Mouse (Mus musculus) lung, embryonic 15.5 days (tissue): Measurements from ENCODE around the gene R3hdm4. TPM values are rescaled to one million over a fixed set of nuclear protein-coding genes. Genes with fewer than 3 reads are reported as not detected.

ENCODE experiments used
- ATAC-seq: fragments of 200-750 bp; cut with Nextera tagmentation; 2 replicates; pipeline ENCODE4 v1.8.0; 2017; ENCODE audit warnings: moderate number of reproducible peaks, borderline replicate concordance; ENCODE audit not compliant: low FRiP score, low TSS enrichment; ENCODE audit errors: extremely low read depth
- H3K27ac ChIP-seq: fragments of 300-500 bp; sonication (generic); 2 replicates; pipeline ENCODE4 v1.5.1; 2015; ENCODE audit warnings: moderate library complexity, mild to moderate bottlenecking, inconsistent platforms
- H3K27me3 ChIP-seq: fragments of 300-500 bp; sonication (generic); 2 replicates; pipeline ENCODE4 v1.6.1; 2015; ENCODE audit warnings: inconsistent platforms
- H3K36me3 ChIP-seq: fragments of 300-500 bp; sonication (generic); 2 replicates; pipeline ENCODE4 v1.6.1; 2015; ENCODE audit warnings: inconsistent platforms
- H3K4me1 ChIP-seq: fragments of 300-500 bp; sonication (generic); 2 replicates; pipeline ENCODE4 v1.6.1; 2015; ENCODE audit warnings: inconsistent platforms
- H3K4me2 ChIP-seq: fragments of 300-500 bp; sonication (generic); 2 replicates; pipeline ENCODE4 v1.6.1; 2015; ENCODE audit warnings: inconsistent platforms, mild to moderate bottlenecking, moderate library complexity
- H3K4me3 ChIP-seq: fragments of 300-500 bp; sonication (generic); 2 replicates; pipeline ENCODE4 v1.5.1; 2015; ENCODE audit warnings: mild to moderate bottlenecking, inconsistent platforms
- H3K9ac ChIP-seq: fragments of 300-500 bp; sonication (generic); 2 replicates; pipeline ENCODE4 v1.6.1; 2015; ENCODE audit warnings: inconsistent platforms
- H3K9me3 ChIP-seq: fragments of 300-500 bp; sonication (generic); 2 replicates; pipeline ENCODE4 v1.6.1; 2016; ENCODE audit warnings: inconsistent platforms
- WGBS: fragments of 180-500 bp; shearing (Covaris S2); methylation state at CpG from one replicate; pipeline ENCODE4 v1.1.7; 2015; 5-methylcytosine and 5-hydroxymethylcytosine counted together
- microRNA-seq: library from miRNA; unstranded; fragments of <30 nt; microRNA quantifications from one replicate; pipeline ENCODE4, GENCODE M21; 2016
- polyA plus RNA-seq: library from polyadenylated mRNA; unstranded; fragments of >200 nt; fragmentation: Nextera tagmentation; extraction: Ambion mirVana; gene quantifications from 2 replicates; pipeline ENCODE4 v1.2.1, GENCODE M21; 2015

Gene R3hdm4
- polyA plus RNA-seq, 1 experiment from 2014 or later: 152 TPM

GRCm38 (mm10) chr10:79861230-79862048, 59.6 kb downstream of the R3hdm4 start:
- no peak overlapping the region for H3K9ac ChIP-seq
- H3K4me1 ChIP-seq: peaks cover 43% of the 10 kb centered on the region
- peaks cover 77% of the 10 kb centered on the region for H3K36me3 ChIP-seq

GRCm38 (mm10) chr10:79860079-79860911, 60.7 kb downstream of the R3hdm4 start:
- Histone ChIP-seq H3K4me2 (no peak overlapping the region), H3K4me1 (peaks cover 44% of the 10 kb centered on the region), H3K4me3 (no peak overlapping the region), H3K27ac (no peak overlapping the region), H3K36me3 (peaks cover 75% of the 10 kb centered on the region), H3K27me3 (no peaks in the 10 kb centered on the region), H3K9ac (no peak overlapping the region), H3K9me3 (no peaks in the 10 kb centered on the region)
- ATAC-seq: no peak
- WGBS: 88% methylated on average over 26 of the region's 26 CpGs

More at GRCm38 (mm10) chr10:79861230-79862048, 59.6 kb downstream of the R3hdm4 start:
- ATAC-seq: no peak
- 64% methylated on average over 25 of the region's 25 CpGs for WGBS
- H3K27ac ChIP-seq: no peak overlapping the region
- H3K4me2 ChIP-seq: no peak overlapping the region
- no peak overlapping the region for H3K4me3 ChIP-seq
- no peaks in the 10 kb centered on the region for H3K9me3 ChIP-seq
- H3K27me3 ChIP-seq: no peaks in the 10 kb centered on the region

Small RNAs within 50 kb of the gene (microRNA-seq; reads per million reads assigned to microRNA genes)
- not detected for gene Mir6910

Other genes with a start within 250 kb of the R3hdm4 start
- 79.5 and 82.0 TPM in 2 replicates for gene Cdc34, start 239.0 kb downstream of the R3hdm4 start, polyA plus RNA-seq
- gene Gzmm, start 232.2 kb downstream of the R3hdm4 start, polyA plus RNA-seq: 0.86 and 0.89 TPM in 2 replicates
- gene Bsg, start 216.7 kb downstream of the R3hdm4 start, polyA plus RNA-seq: 1,102 and 1,152 TPM in 2 replicates
- gene Hcn2, start 204.6 kb downstream of the R3hdm4 start, polyA plus RNA-seq: 0.05 and 0.10 TPM in 2 replicates
- 41.5 and 49.2 TPM in 2 replicates for gene Polrmt, start 174.6 kb downstream of the R3hdm4 start, polyA plus RNA-seq
- 0.12 and 0.30 TPM in 2 replicates for gene Fgf22, start 166.1 kb downstream of the R3hdm4 start, polyA plus RNA-seq
- 89.7 and 91.3 TPM in 2 replicates for gene Rnf126, start 154.3 kb downstream of the R3hdm4 start, polyA plus RNA-seq
- gene Fstl3, start 143.9 kb downstream of the R3hdm4 start, polyA plus RNA-seq: 19.2 and 20.5 TPM in 2 replicates
- 0.40 and 1.9 TPM in 2 replicates for gene Prss57, start 130.2 kb downstream of the R3hdm4 start, polyA plus RNA-seq
- gene Palm, start 127.6 kb downstream of the R3hdm4 start, polyA plus RNA-seq: 61.3 and 63.7 TPM in 2 replicates
- gene Misp, start 100.2 kb downstream of the R3hdm4 start, polyA plus RNA-seq: 7.7 and 10.2 TPM in 2 replicates
- gene Ptbp1, start 66.8 kb downstream of the R3hdm4 start, polyA plus RNA-seq: 367 and 368 TPM in 2 replicates
- gene Prtn3, start 46.7 kb downstream of the R3hdm4 start, polyA plus RNA-seq: 3.7 and 3.8 TPM in 2 replicates
- 29.1 and 32.4 TPM in 2 replicates for gene Plppr3, start 46.6 kb downstream of the R3hdm4 start, polyA plus RNA-seq
- gene Elane, start 35.0 kb downstream of the R3hdm4 start, polyA plus RNA-seq: 0.25 and 0.72 TPM in 2 replicates
- gene Cfd, start 30.4 kb downstream of the R3hdm4 start, polyA plus RNA-seq: not detected in 2 replicates
- 54.7 and 56.1 TPM in 2 replicates for gene Med16, start 12.3 kb downstream of the R3hdm4 start, polyA plus RNA-seq
- 1.2 and 1.7 TPM in 2 replicates for gene Gm26602, start 10.4 kb downstream of the R3hdm4 start, polyA plus RNA-seq
- 0.59 and 0.87 TPM in 2 replicates for gene Kiss1r, start 4.2 kb downstream of the R3hdm4 start, polyA plus RNA-seq
- gene Arid3a, start 5.8 kb upstream of the R3hdm4 start, polyA plus RNA-seq: 4.8 and 6.0 TPM in 2 replicates
- gene Wdr18, start 38.9 kb upstream of the R3hdm4 start, polyA plus RNA-seq: 95.1 and 96.2 TPM in 2 replicates
- gene Grin3b, start 49.5 kb upstream of the R3hdm4 start, polyA plus RNA-seq: 0.34 and 0.45 TPM in 2 replicates
- gene Tmem259, start 63.1 kb upstream of the R3hdm4 start, polyA plus RNA-seq: 20.2 and 20.5 TPM in 2 replicates
- gene Cnn2, start 67.4 kb upstream of the R3hdm4 start, polyA plus RNA-seq: 367 and 375 TPM in 2 replicates
- 3.5 and 4.3 TPM in 2 replicates for gene Abca7, start 75.3 kb upstream of the R3hdm4 start, polyA plus RNA-seq
- 16.8 and 19.8 TPM in 2 replicates for gene Arhgap45, start 95.4 kb upstream of the R3hdm4 start, polyA plus RNA-seq
- 223 and 225 TPM in 2 replicates for gene Polr2e, start 118.6 kb upstream of the R3hdm4 start, polyA plus RNA-seq
- 523 and 535 TPM in 2 replicates for gene Gpx4, start 126.0 kb upstream of the R3hdm4 start, polyA plus RNA-seq
- 15.5 and 16.6 TPM in 2 replicates for gene Sbno2, start 184.4 kb upstream of the R3hdm4 start, polyA plus RNA-seq
- gene Stk11, start 194.6 kb upstream of the R3hdm4 start, polyA plus RNA-seq: 18.6 and 22.1 TPM in 2 replicates
- 521 and 541 TPM in 2 replicates for gene Atp5d, start 217.4 kb upstream of the R3hdm4 start, polyA plus RNA-seq
- gene Cbarp, start 219.6 kb upstream of the R3hdm4 start, polyA plus RNA-seq: 3.9 and 5.0 TPM in 2 replicates
- gene Midn, start 227.1 kb upstream of the R3hdm4 start, polyA plus RNA-seq: 17.5 and 18.6 TPM in 2 replicates
- gene Cirbp, start 244.8 kb upstream of the R3hdm4 start, polyA plus RNA-seq: 94.6 and 95.1 TPM in 2 replicates